Mouse (Mus musculus) midbrain, embryonic 15.5 days (tissue): Measurements from ENCODE around the gene Sass6. TPM values are rescaled to one million over a fixed set of nuclear protein-coding genes. Genes with fewer than 3 reads are reported as not detected.
"Not testable (repeated sequence)": the region's sequence is repeated elsewhere in the genome, so short reads cannot be mapped to it uniquely, and the experiment has no call there.

ENCODE experiments used
- ATAC-seq: fragments of 200-750 bp; cut with Nextera tagmentation; replicated peaks from 2 replicates; pipeline ENCODE4 v1.8.0; 2017; ENCODE audit warnings: moderate TSS enrichment
- H3K27ac ChIP-seq: fragments of 300-500 bp; sonication (generic); 2 replicates; pipeline ENCODE4 v1.5.1; 2015; ENCODE audit warnings: mild to moderate bottlenecking, inconsistent platforms
- H3K27me3 ChIP-seq: fragments of 300-500 bp; sonication (generic); replicated peaks from 2 replicates; pipeline ENCODE4 v1.6.1; 2015; ENCODE audit warnings: inconsistent platforms
- H3K36me3 ChIP-seq: fragments of 300-500 bp; sonication (generic); replicated peaks from 2 replicates; pipeline ENCODE4 v1.6.1; 2015; ENCODE audit warnings: inconsistent platforms
- H3K4me1 ChIP-seq: fragments of 300-500 bp; sonication (generic); 2 replicates; pipeline ENCODE4 v1.6.1; 2015; ENCODE audit warnings: inconsistent platforms
- H3K4me2 ChIP-seq: fragments of 300-500 bp; sonication (generic); 2 replicates; pipeline ENCODE4 v1.6.1; 2015; ENCODE audit warnings: inconsistent platforms, mild to moderate bottlenecking, moderate library complexity
- H3K4me3 ChIP-seq: fragments of 300-500 bp; sonication (generic); 2 replicates; pipeline ENCODE4 v1.5.1; 2015; ENCODE audit warnings: mild to moderate bottlenecking, inconsistent platforms
- H3K9ac ChIP-seq: fragments of 300-500 bp; sonication (generic); 2 replicates; pipeline ENCODE4 v1.6.1; 2015; ENCODE audit warnings: mild to moderate bottlenecking, inconsistent platforms
- H3K9me3 ChIP-seq: fragments of 300-500 bp; sonication (generic); 2 replicates; pipeline ENCODE4 v1.6.1; 2016; ENCODE audit warnings: inconsistent platforms
- WGBS: fragments of 180-500 bp; shearing (Covaris S2); methylation state at CpG from one replicate; pipeline ENCODE4 v1.1.7; 2015; ENCODE audit warnings: mixed read lengths; 5-methylcytosine and 5-hydroxymethylcytosine counted together
- polyA plus RNA-seq: library from polyadenylated mRNA; unstranded; fragments of >200 nt; fragmentation: Nextera tagmentation; extraction: Ambion mirVana; gene quantifications from 2 replicates; pipeline ENCODE4 v1.2.1, GENCODE M21; 2015

The Sass6 gene
- polyA plus RNA-seq, 1 experiment from 2014 or later = 12.5 TPM

- Histone ChIP-seq H3K27me3 (no peaks in the 10 kb centered on the region), H3K9me3 (no peaks in the 10 kb centered on the region), H3K36me3 (no peaks in the 10 kb centered on the region), H3K4me2 (no peak overlapping the region), H3K4me3 (no peak overlapping the region), H3K9ac (no peak overlapping the region), H3K27ac (no peak overlapping the region), H3K4me1 (peaks cover 46% of the 10 kb centered on the region)
- ATAC-seq = no peak
- 80% methylated on average over 7 of the region's 7 CpGs for WGBS
These were observed 61.6 kb downstream of the Sass6 start for GRCm38 (mm10) chr3:116656184-116656965.

GRCm38 (mm10) chr3:116658928-116659565 is 64.3 kb downstream of the Sass6 start:
- H3K27me3 ChIP-seq = no peaks in the 10 kb centered on the region
- no peak overlapping the region for H3K9ac ChIP-seq
- no peak overlapping the region for H3K4me3 ChIP-seq
- H3K4me1 ChIP-seq = peaks cover 34% of the 10 kb centered on the region
- H3K36me3 ChIP-seq = no peaks in the 10 kb centered on the region
- ATAC-seq = no peak
- H3K4me2 ChIP-seq = no peak overlapping the region
- no peaks in the 10 kb centered on the region for H3K9me3 ChIP-seq
- no peak overlapping the region for H3K27ac ChIP-seq
- WGBS = 60% methylated on average over 15 of the region's 15 CpGs

- Histone ChIP-seq H3K27ac (no peak overlapping the region), H3K4me1 (peaks cover 34% of the 10 kb centered on the region), H3K4me2 (no peak overlapping the region), H3K27me3 (no peaks in the 10 kb centered on the region), H3K9me3 (no peaks in the 10 kb centered on the region), H3K4me3 (no peak overlapping the region), H3K9ac (no peak overlapping the region), H3K36me3 (no peaks in the 10 kb centered on the region)
- ATAC-seq = no peak
- 82% methylated on average over 13 of the region's 13 CpGs for WGBS
These were observed 65.2 kb downstream of the Sass6 start for GRCm38 (mm10) chr3:116659856-116660430.

- no peak; the same call in 1 of the 2 replicates for ATAC-seq
- peak overlapping the region; percentile 73 for H3K9ac ChIP-seq
- peak overlapping the region; percentile 58 for H3K4me3 ChIP-seq
- H3K4me2 ChIP-seq = peak overlapping the region; percentile 68
- H3K36me3 ChIP-seq = no peaks in the 10 kb centered on the region
- H3K27ac ChIP-seq = peak overlapping the region; percentile 93
- 6% methylated on average over 16 of the region's 16 CpGs for WGBS
- no peaks in the 10 kb centered on the region for H3K27me3 ChIP-seq
- peaks cover 34% of the 10 kb centered on the region for H3K4me1 ChIP-seq
- no peaks in the 10 kb centered on the region for H3K9me3 ChIP-seq
These were observed 66.6 kb downstream of the Sass6 start for GRCm38 (mm10) chr3:116661288-116661869.

- Histone ChIP-seq H3K4me3 (peak overlapping the region; percentile 58), H3K36me3 (no peaks in the 10 kb centered on the region), H3K27ac (peak overlapping the region; percentile 93), H3K4me1 (peaks cover 30% of the 10 kb centered on the region), H3K27me3 (no peaks in the 10 kb centered on the region), H3K9ac (peak overlapping the region; percentile 73), H3K4me2 (peak overlapping the region; percentile 68), H3K9me3 (no peaks in the 10 kb centered on the region)
- ATAC-seq = peak; percentile 91
- under 1% methylated on average over 61 of the region's 68 CpGs for WGBS
These were observed 67.2 kb downstream of the Sass6 start for GRCm38 (mm10) chr3:116661870-116662414.

- under 1% methylated on average over 39 of the region's 39 CpGs for WGBS
- H3K4me1 ChIP-seq = peaks cover 30% of the 10 kb centered on the region
- H3K4me2 ChIP-seq = peak within 1 kb of the TSS; percentile 68
- peak within 1 kb of the TSS; percentile 93 for H3K27ac ChIP-seq
- no peaks in the 10 kb centered on the region for H3K36me3 ChIP-seq
- no peaks in the 10 kb centered on the region for H3K9me3 ChIP-seq
- peak within 1 kb of the TSS; percentile 73 for H3K9ac ChIP-seq
- peak; percentile 99 for ATAC-seq
- no peaks in the 10 kb centered on the region for H3K27me3 ChIP-seq
- H3K4me3 ChIP-seq = peak within 1 kb of the TSS; percentile 58
These were observed 67.7 kb downstream of the Sass6 start, which contains the start of gene Mfsd14a for GRCm38 (mm10) chr3:116662463-116662863. Gene Mfsd14a (minus strand): TSS chr3:116662677.

GRCm38 (mm10) chr3:116664281-116664680 is 69.5 kb downstream of the Sass6 start:
- not testable (repeated sequence) for H3K36me3 ChIP-seq, H3K9me3 ChIP-seq, H3K9ac ChIP-seq, ATAC-seq, H3K27ac ChIP-seq, H3K27me3 ChIP-seq, H3K4me3 ChIP-seq, H3K4me2 ChIP-seq
- 94% methylated on average over 9 of the region's 9 CpGs for WGBS
- H3K4me1 ChIP-seq = peaks cover 25% of the 10 kb centered on the region

Other genes with a start within 250 kb of the Sass6 start
- gene Cdc14a, start 170.9 kb upstream of the Sass6 start, polyA plus RNA-seq = 3.3 and 4.4 TPM in 2 replicates
- gene Rtca, start 86.8 kb upstream of the Sass6 start, polyA plus RNA-seq = 112 and 115 TPM in 2 replicates
- 10.8 and 12.4 TPM in 2 replicates for gene Dbt, start 81.9 kb upstream of the Sass6 start, polyA plus RNA-seq
- 0.35 and 0.50 TPM in 2 replicates for gene Lrrc39, start 32.0 kb upstream of the Sass6 start, polyA plus RNA-seq
- gene Trmt13, start 19.6 kb downstream of the Sass6 start, polyA plus RNA-seq = 23.9 and 31.3 TPM in 2 replicates
- gene Mfsd14a, start 67.7 kb downstream of the Sass6 start, polyA plus RNA-seq = 62.9 and 64.0 TPM in 2 replicates
- gene Gm43191, start 86.3 kb downstream of the Sass6 start, polyA plus RNA-seq = not detected in 2 replicates
- 8.1 and 8.5 TPM in 2 replicates for gene Slc35a3, start 117.8 kb downstream of the Sass6 start, polyA plus RNA-seq
- 15.8 and 17.6 TPM in 2 replicates for gene Agl, start 213.2 kb downstream of the Sass6 start, polyA plus RNA-seq